ENCODE assay signal across 9 mouse cellular contexts in the genomic region with DNA sequence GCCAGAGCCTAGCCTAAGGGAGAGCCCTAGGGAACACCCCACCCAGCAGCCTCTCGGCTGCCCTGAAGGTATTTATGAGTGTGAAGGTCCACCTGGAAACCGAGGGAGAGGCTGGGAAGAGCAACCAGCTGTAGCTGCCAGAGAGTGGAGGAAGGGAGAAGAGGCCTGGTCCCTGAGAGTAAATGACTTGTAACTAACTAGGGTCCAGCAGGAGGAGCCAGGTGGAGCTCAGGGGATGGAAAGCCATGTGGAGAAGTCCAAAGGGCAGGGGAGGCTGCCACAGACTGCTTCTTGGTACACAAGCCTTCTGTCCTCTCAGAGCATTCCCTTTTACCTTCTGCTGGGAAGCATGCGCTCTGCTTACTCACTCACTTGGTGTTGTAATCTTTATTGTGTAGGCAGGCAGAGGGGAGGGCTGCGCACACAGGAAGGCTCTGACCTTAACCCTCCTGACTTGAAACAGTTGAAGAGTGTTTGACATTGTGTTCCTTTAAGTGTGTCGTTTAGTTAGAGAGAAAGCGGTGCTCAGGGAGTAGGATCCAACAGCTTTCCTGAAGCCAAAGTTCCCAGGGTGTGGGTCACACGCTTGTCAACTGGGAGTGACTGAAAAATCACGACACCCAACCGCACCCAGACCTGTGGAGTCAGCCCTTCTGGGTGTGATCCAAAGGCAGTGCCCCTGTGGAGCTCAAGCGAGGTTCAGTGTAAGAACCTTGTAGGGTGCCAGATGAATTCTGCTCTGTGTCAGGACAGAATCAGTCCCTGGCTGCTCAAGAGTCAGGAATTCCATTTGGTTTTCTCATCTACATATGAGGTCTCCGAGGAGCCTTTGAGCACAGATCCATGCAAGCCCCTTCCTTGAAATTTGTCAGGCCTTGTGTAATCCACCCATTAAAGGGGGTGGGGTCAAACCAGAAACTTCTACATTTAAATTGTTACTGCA. TPM values are rescaled to one million over a fixed set of nuclear protein-coding genes. Genes with fewer than 3 reads are reported as not detected.
DNase-seq lines count a peak whose midpoint lies in the region; ATAC-seq lines count a peak whose summit lies in the region.
"Had no signal": no experiment of that assay in that cellular context is flagged by ENCODE, and none has a peak within 500 bp of the region (broad histone marks: within the 10 kb centered on the region; RNA-seq: fewer than 3 reads in every experiment).

No protein-coding gene starts in this region.

- H3K4me3 ChIP-seq in forebrain, embryonic 10.5 days = no peak overlapping the region
- no peak overlapping the region for H3K4me3 ChIP-seq in forebrain, embryonic 16.5 days (replicated peaks; ENCODE audit: low read length)
- H3K4me3 ChIP-seq: erythroblast, embryonic 14.5 days had no signal

- 0 out of 2 replicates have a peak overlapping the region, but pooled peaks have one; percentile 20 for H3K27ac ChIP-seq in forebrain, embryonic 10.5 days
- no peak overlapping the region for H3K27ac ChIP-seq in forebrain, embryonic 16.5 days (ENCODE audit: low read length)

- intact Hi-C loops in gastrocnemius, postnatal 14 days (cut with DNase I; ENCODE audit: low total_unique reads) = no loop called here

- DNase-seq in forebrain, embryonic 10.5 days (ENCODE audit: extremely low spot score, low spot score) = no peak
- DNase-seq in kidney, postnatal 36 days = peak; percentile 83 to 95
- DNase-seq in frontal cortex, postnatal 36 days (ENCODE audit: low spot score in 2 of 2) = no peak
- no peak for DNase-seq in gastrocnemius, postnatal 14 days
- DNase-seq in spleen, adult 18-20 months = no peak

- no peak overlapping the region for H3K4me2 ChIP-seq in forebrain, embryonic 16.5 days (ENCODE audit: low read length)

- H3K9me3 ChIP-seq in forebrain, embryonic 10.5 days = no peaks in the 10 kb centered on the region
- H3K9me3 ChIP-seq in forebrain, embryonic 16.5 days (ENCODE audit: control insufficient read depth, low read length) = no peaks in the 10 kb centered on the region

- no peaks in the 10 kb centered on the region for H3K36me3 ChIP-seq in forebrain, embryonic 10.5 days (replicated peaks)
- H3K36me3 ChIP-seq in forebrain, embryonic 16.5 days (ENCODE audit: control insufficient read depth, insufficient read depth) = no peaks in the 10 kb centered on the region

- H3K4me1 ChIP-seq in forebrain, embryonic 10.5 days = peaks cover 8% of the 10 kb centered on the region
- no peaks in the 10 kb centered on the region for H3K4me1 ChIP-seq in forebrain, embryonic 16.5 days (replicated peaks; ENCODE audit: control insufficient read depth, insufficient read depth, low read length)

- H3K27me3 ChIP-seq in forebrain, embryonic 10.5 days (ENCODE audit: poor library complexity, severe bottlenecking) = no peaks in the 10 kb centered on the region
- no peaks in the 10 kb centered on the region for H3K27me3 ChIP-seq in forebrain, embryonic 16.5 days (replicated peaks; ENCODE audit: control insufficient read depth, insufficient read depth, low read length)

- WGBS in forebrain, embryonic 10.5 days = 70% methylated on average over 11 of the region's 11 CpGs
- WGBS in forebrain, embryonic 16.5 days = 68% methylated on average over 11 of the region's 11 CpGs

- no peak overlapping the region for H3K9ac ChIP-seq in forebrain, embryonic 16.5 days (replicated peaks; ENCODE audit: low read depth, low read length)

- ATAC-seq in forebrain, embryonic 16.5 days = no peak
- peak; percentile 87 for ATAC-seq in granulocyte monocyte progenitor cell, adult 5-6 weeks (replicated peaks; ENCODE audit: poor library complexity, severe bottlenecking)
- peak; percentile 36 for ATAC-seq in monocyte, adult 5-6 weeks (replicated peaks; ENCODE audit: insufficient number of reproducible peaks, low FRiP score, low TSS enrichment, poor library complexity, severe bottlenecking)

RNA-seq across cellular contexts. Expression of gene Gng12, which starts 14.6 kb away (rescaled TPM):
- polyA plus RNA-seq in forebrain, embryonic 10.5 days (2016; fragmentation: Nextera tagmentation; extraction: Ambion mirVana) = 50.3 and 51.2 TPM in 2 replicates
- 29.1 and 32.2 TPM in 2 replicates for polyA plus RNA-seq in forebrain, embryonic 16.5 days (2015; fragmentation: Nextera tagmentation; extraction: Ambion mirVana)
- 144 and 151 TPM in 2 replicates for total RNA-seq in granulocyte monocyte progenitor cell, adult 5-6 weeks (2014; fragmentation: Nextera tagmentation)
- total RNA-seq in granulocyte monocyte progenitor cell, adult 5-6 weeks (2017) = 116 and 143 TPM in 2 replicates
- 10.5 to 20.8 TPM (median 19.7 TPM) in 3 replicates for total RNA-seq in monocyte, adult 5-6 weeks (2017)
- 10 to 100 TPM; 34.3 to 35.0 TPM for total RNA-seq in gastrocnemius, postnatal 14 days (2021)

Comparison
In these comparisons a context has a peak if more than half of its experiments do, and no peak if none do; other contexts are left out.
1. DNase-seq: peak in kidney, postnatal 36 days (2 of 2); none in forebrain, embryonic 10.5 days (single experiment), frontal cortex, postnatal 36 days (0 of 2), gastrocnemius, postnatal 14 days (single experiment) and spleen, adult 18-20 months (0 of 2).